Mouse (Mus musculus) heart, postnatal 0 days (tissue): ENCODE results near the gene Lrrc4.
A peak's percentile ranks its signal among the peaks of the same experiment; 100 is the strongest.

Source experiments
- CTCF ChIP-seq: IDR thresholded peaks from 2 replicates; pipeline ENCODE4 v1.5.1; 2016; ENCODE audit warnings: antibody characterized with exemption, control low read depth, low read depth
- EP300 ChIP-seq: IDR thresholded peaks from 2 replicates; pipeline ENCODE4 v1.6.1; 2016; ENCODE audit warnings: antibody characterized with exemption, low read depth

- TF ChIP-seq CTCF = 0 out of 2 replicates have a peak, but pooled peaks have one; percentile 18
- TF ChIP-seq EP300 = no peak
Measured at GRCm38 (mm10) chr6:28766622-28767021, 64.9 kb downstream of the Lrrc4 start.
